Mouse (Mus musculus) layer of hippocampus, postnatal 10 days (tissue): ENCODE measurements around the gene Slc13a1. TPM values are rescaled to one million over a fixed set of nuclear protein-coding genes. Genes with fewer than 3 reads are reported as not detected.

ENCODE experiments used
- DNase-seq, 2 experiments: peaks; one replicate each; pipeline ENCODE4 v3.0.0; 2021; ENCODE audit warnings: low spot score in 2 of 2
- microRNA-seq, 2 experiments: library from miRNA; unstranded; fragments of <30 nt; microRNA quantifications; one replicate each; pipeline ENCODE4 v1.2.0; 2021
- total RNA-seq, 2 experiments: library from RNA; stranded (reverse); gene quantifications; 2 replicates each; pipeline ENCODE4 v1.2.3; 2021

Gene Slc13a1
- total RNA-seq, 2 experiments from 2014 or later = 0.22 to 0.94 TPM

GRCm38 (mm10) chr6:24097400-24097799 lies 70.5 kb downstream of the Slc13a1 start:
- no peak for DNase-seq

- DNase-seq = no peak
Observed at GRCm38 (mm10) chr6:24076089-24076488, 91.8 kb downstream of the Slc13a1 start.

DNA sequence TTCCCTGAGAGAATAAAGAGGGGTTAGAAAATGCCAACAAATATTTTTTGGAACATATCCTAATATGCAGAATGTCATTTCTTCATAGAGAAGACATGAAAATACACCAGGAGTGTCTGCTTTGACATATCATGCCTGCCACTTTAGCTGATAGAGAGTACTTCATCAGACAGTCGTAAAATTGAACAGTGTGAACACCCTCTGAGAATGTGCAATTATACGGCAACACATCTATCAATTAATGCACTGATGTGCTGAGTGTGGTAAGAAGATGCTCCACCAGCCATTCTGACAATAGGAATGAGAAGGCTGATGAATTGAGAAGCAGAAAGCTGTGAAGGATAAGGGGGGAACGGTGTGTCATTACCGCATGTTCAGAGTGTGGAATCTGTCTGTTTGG lies 95.1 kb downstream of the Slc13a1 start:
- no peak for DNase-seq

GRCm38 (mm10) chr6:24059754-24060153 lies 108.1 kb downstream of the Slc13a1 start:
- no peak for DNase-seq

- no peak for DNase-seq
Observed at GRCm38 (mm10) chr6:24055086-24055485, 112.8 kb downstream of the Slc13a1 start.

DNA sequence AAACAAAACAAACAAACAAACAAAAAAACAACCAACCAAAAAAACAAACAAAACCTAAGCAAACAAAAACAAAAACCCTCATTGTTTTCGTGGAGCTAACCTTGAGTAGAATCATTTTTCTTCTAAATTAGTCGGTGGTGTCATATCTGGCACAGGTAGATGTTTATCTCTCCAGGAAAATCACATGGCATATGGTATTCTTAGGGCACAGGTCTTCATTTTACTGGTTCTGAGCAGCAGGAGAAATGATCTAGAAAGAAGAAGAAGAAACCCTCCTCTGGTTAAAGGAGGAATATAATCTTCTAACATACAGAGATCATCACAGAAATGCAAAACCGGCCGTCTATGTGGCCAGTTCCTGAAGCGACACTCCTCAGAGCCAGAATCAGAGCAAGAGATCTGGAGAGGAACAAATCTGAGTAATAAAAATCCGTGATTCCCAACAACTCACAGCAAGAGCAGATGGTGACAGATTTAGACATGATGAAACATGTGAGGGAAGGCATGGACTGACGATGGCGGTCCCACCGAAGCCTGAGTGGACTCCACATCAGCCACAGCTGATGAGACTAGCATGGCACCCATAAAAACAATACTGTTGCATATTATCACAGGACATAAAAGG lies 113.7 kb downstream of the Slc13a1 start:
- DNase-seq = no peak

- DNase-seq = no peak
Observed at GRCm38 (mm10) chr6:24047014-24047770, 120.7 kb downstream of the Slc13a1 start.

GRCm38 (mm10) chr6:24043496-24043895 lies 124.4 kb downstream of the Slc13a1 start:
- DNase-seq = no peak

Small RNA genes within 50 kb of the gene (microRNA-seq; reads per million reads assigned to microRNA genes)
- gene Gm26386 = 0 reads per million in 2 experiments

Other genes starting within 250 kb of the Slc13a1 start
- not detected for gene Tas2r118, start 198.0 kb downstream of the Slc13a1 start, total RNA-seq